Mouse (Mus musculus) adrenal gland, postnatal 36 days (tissue): ENCODE measurements around the gene 9330161L09Rik. TPM values are rescaled to one million over a fixed set of nuclear protein-coding genes. Genes with fewer than 3 reads are reported as not detected.

Source experiments
- DNase-seq, 2 experiments: peaks; one replicate each; pipeline ENCODE4 v3.0.0; 2021; ENCODE audit warnings: mixed read lengths in 1 of 2
- total RNA-seq, 2 experiments: library from RNA; stranded (reverse); gene quantifications; 2 replicates each; pipeline ENCODE4 v1.2.3; 2021

Gene 9330161L09Rik
- total RNA-seq, 2 experiments from 2014 or later: 1.5 to 1.7 TPM

DNA sequence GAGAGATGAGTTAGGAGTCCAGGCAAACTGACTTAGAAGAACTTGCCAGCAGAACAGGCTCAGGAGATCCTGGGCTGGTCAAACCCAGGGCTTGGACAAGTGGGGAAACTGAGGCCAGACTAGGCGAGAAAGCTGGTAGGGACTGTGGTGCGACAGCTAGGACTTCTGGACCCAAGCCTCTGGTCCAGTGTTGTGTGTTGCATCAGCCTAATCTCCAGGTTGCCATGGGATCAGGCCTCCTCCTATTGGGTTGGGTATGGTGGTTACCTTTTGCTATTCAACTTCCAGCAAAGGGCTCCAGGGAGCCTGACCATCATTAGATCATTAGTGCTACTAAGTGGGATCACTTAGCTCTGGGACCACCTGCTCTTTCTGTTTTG is 18.3 kb downstream of the 9330161L09Rik start:
- DNase-seq: no peak

DNA sequence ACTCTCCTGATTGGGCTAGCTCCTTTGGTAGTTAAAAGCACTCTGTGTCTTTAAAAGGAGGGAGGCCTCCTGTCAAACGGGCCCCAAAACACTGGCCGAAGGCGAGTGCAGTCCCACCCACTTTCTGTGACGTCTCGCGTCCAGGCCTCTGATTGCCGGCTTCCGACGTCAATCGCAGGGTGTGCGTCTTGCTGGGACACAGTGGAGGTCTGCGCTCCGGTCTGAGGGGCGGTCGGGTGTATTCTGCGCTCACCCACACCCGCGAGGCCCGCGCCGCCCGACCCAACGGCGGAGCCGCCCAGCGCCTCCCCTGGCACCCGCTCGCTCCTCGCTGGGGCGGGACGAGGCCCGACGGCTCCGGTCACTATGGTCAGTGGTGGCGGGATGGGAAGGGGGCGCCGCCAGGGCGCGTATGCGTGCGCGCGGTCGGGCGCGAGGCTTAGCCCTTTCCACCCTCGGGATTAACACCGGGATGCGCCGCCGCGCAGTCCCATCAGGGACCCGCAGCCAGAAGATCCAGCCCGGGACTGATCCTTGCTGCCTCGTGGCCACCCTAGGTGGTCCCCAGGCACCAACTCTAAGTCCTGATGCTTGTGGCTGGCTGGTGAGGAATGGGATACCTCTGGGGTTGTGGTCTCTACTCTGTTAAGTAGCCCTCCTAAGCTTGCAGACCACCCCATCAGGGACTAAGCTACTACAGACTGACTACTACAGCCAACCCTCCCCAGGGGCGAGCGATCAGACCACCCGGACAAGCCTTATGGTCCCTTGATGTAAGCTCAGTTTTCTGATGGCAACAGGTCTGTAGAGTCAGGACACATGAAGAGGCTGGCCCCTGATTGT is 18.9 kb downstream of the 9330161L09Rik start, which contains the start of gene Otub2:
Gene Otub2, plus strand, starts transcription at position 178 of the 843 bp plus-strand sequence.
- DNase-seq: peak; percentile 97

DNA sequence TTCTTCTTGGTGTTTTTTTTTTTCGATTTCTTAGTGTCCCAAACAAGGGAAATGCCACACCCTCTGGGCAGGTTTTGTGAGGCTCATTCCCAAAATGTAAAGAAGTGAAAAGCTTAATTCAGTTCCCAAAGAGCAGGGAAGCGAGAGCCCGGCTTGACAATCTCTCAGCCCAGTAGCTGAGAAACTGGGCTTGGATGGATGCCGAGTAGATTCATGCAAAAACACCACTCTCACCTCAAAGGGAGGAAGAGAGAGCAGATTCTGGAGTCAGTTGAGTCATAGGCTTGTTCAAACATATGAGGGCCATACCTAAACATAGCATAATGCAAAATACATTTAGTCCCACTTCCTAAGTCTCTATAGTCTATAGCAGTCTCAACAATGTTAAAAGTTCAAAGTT is 27.4 kb downstream of the 9330161L09Rik start:
- no peak for DNase-seq

DNA sequence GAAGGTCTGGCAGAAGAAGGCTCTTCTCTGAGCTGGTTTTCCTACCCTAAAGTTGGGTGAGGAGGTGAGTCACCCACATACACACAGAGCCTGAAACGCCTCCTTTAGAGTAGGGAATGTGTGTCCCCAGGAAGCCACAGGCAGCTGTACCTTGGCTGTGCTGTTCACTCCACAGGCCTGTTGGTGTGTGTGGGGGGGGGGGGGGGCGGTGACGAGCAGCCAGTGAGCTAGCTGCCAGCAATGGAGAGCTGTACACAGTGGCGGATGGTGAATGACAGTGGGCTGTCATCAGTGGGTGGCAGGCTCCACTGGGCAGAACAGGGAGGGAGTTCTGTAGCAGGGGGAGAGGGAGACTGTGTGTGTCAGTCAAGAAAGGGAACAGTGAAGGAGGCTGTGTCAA is 30.8 kb downstream of the 9330161L09Rik start:
- DNase-seq: no peak

DNA sequence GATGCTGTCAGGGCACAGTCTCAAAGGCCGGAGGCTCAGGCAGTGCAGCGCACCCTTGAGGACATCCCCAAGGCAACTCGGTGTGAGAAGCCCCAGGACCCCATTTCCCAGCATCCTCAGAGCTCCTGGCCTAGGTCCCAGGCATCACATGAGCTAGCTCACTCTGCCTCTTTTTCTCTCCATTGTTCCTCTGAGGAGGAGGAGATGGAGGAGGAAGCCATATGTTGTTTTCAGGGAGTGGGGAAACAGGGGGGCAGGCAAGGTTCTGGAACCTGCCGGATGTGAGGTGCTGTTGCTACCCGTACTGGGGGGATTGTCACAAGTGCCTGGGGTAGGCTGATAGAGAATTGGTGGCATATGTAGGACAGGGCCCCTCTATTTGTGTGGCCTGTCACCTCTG is 31.5 kb downstream of the 9330161L09Rik start:
- no peak for DNase-seq

DNA sequence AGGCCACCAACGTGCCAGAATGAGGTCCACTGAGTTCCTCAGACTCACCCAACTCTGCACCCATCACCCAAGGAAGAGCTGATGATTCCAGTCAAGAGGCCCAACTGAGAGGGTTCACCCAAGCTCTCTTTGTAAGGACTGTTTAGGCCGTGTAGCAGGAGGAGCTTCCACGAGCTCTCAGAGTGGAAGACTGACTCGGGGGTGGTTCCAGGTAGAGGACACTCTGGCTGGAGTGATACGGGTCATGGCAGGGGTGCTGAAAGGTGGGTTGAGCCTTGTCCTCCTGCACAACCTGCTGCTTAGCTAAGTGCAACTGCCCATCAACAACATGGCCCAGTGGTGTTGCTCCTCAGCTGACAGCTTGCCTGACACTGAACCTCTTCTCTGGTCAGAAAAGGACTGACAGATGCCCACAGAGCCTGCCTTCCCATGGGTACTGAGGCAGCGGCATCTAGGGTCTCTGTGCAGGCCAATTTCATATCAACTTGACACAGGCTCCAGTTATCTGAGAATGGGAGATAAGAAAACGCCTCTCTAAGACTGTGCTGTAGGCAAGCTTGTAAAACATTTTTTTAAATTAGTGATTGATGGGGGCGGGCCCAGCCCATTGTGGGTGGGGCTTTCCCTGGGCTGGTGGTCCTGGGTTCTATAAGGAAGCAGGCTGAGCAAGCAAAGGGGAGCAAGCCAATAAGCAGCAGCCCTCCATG is 33.9 kb downstream of the 9330161L09Rik start:
- DNase-seq: no peak

DNA sequence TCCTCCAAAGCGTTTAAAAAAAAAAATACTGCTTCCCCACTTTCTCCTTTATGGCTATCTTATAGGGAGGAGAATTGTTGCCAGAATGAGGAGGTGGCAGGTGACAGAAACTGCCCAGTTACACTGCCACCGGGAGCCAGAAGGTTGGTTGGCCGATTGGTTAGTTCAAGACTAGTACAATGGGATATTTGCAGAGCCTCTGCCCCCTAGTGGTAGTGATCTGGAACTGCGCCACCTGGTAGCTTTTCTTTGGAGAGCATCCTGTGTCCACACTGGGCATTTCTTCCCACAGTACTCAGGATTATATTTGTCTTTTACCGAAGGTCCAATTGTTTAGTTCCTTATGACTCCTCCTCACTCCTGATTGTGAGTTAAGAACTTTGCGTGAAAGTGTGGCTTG is 35.9 kb downstream of the 9330161L09Rik start:
- peak; percentile 65 to 72 for DNase-seq

DNA sequence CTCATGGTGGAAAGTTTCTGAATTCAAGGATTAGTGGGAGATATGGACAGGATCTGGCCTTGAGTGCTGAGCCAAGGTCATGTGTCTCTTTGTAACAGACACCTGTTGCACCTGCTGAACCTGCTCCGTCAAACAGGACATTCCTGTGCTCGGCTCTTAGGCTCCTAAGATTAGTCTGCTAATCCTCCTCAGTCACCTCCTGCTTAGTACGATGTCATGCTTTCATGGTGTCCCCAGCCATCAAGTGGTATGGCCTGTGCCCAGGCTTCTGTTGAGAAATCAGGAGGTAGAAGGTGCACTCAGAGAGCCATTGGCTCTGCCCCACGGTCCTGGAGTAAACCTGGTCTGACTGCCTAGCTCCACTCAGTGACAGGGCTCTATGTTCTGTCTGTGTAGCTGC is 36.8 kb downstream of the 9330161L09Rik start:
- no peak for DNase-seq

DNA sequence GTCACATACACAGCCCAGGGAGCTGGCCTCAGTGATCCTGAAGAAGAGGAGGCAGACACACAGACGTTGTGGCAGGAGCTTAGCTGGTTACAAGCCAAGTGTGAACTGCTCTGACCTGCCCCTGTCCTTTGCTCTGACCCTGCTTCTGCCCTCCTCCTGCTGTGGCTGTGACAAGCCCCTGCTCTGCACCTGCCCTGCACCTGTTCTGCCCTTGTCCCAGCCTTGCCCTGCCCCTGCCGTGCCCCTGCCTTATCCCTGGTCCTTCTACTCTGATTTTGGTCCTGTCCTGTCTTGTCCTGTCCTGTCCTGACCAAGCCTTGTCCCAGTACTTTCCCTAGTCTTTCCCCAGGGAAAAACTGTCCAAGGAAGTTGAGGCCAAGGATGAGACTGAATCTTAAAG is 38.8 kb downstream of the 9330161L09Rik start:
- no peak for DNase-seq

DNA sequence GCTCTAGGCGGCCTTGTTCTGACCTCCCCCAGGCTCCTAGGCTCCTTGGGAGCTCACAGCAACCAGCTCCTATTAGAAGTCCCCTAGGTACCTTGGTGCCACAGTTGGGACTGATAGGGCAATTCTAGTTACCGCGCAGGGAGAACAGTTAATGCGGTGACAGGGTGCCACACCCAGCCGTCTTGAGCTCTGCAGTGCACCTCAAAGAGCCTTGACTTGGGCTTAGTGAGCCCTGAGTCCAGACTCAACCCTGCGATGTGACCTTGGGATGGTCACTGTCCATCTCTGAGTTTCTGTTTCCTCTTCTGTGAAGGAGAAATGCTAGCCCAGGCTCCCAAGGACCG is 39.3 kb downstream of the 9330161L09Rik start:
- DNase-seq: no peak

DNA sequence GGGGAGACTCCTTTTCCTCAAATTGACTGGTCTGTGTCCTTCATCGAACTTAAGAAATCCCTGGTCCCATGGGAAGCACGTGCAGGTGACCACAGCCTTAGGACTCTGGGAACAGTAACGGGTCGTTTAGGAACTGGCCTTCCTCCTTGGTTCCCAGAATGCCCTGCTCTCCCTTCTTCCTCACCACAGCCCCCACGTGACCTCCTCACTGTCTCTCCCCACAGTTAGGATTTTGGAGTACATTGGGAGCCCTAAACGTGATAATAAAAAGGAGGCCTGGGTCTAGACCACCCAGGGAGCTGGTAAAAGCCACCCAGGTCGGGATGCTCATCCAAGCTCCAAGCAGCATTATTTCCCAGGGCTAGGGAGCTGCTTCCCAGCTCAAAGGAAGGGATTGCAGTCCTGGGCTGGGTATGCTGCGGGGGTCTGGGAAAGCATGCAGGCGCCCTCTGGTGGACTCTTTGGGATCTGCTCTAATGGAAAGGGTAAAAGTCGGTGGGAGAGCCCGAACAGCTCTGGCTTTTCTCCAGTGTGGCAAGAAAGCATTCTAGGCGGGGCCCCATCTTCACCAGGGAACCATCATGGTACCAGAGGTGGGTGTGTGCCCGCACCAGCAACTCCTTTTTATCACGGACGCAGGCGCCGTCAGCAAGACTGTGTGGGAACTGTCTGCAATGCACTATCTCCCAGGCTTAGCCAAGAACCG is 39.8 kb downstream of the 9330161L09Rik start:
- DNase-seq: peak; percentile 67 to 79

DNA sequence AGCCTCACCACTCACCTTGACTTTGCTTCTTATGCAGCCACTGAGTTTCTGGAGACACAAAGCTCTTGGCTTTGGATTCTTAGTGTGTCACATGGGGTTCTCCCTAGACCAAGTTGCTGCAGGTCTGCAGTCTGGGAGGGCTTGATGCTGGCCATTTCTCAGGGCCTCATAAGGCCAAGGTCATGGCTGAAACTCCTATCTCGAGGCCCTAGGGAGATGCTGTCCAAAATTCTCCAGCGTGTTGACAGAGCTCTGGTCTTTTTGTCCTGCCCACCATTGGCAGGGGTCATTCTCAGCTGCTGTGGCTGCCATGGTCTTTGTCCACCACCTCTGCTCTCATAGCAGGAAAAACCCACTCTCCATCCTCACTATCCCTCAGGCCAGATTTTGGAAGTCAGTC is 40.4 kb downstream of the 9330161L09Rik start:
- DNase-seq: no peak

DNA sequence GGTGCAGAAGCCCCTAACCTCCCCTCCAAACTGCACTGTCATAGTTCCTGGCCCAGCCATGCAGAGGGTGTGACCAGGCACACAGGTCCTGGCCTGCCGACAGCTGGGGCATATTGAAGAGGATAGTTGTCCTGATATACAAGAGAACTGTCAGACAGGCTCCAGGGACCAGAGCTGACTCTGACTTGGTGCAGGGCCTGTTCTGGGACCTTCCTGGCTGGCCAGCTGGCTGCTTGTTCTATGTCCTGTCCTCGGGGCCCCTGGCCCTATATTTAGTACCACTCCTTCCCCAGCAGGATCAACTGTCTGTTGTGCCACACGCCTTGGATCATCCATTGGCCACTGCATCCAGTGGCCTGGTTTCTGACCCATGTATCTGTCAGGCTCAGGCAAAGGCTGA is 45.3 kb downstream of the 9330161L09Rik start:
- no peak for DNase-seq

DNA sequence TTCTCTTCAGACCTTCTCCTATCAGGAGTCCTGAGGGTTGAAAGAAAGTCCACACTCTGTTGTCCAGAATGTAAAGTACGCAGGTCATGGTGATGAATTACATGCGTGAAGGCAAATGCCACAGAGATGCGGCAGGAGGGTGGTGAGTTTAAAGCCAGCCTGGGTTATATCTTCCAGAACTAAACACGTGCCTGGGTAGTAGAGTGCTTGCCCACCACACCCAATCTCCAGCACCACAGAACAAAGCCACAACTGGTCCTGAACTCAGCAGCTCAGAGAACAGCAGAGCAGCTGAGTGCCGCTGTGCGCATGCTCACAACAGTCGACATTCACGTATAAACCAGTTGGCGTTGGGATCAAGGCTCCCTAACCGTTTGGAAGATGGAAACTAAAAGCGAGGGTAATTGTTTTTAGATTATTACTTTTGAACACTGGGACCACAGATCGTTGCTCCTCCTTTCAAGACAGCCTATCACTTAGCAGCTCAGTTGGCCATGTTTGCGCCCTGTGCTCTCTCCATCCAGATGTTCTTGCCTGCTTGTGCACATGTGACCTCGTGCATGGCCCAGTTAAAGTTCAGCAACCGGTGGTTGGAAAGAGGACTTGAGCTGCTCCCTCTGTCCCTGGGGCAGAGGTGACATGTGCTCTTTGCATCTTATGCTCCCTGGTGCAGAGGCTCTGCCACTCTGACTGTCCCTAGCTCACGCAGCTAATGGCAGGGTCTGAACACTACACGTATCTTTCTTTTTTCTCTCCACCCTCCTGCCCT is 45.9 kb downstream of the 9330161L09Rik start:
- DNase-seq: no peak

DNA sequence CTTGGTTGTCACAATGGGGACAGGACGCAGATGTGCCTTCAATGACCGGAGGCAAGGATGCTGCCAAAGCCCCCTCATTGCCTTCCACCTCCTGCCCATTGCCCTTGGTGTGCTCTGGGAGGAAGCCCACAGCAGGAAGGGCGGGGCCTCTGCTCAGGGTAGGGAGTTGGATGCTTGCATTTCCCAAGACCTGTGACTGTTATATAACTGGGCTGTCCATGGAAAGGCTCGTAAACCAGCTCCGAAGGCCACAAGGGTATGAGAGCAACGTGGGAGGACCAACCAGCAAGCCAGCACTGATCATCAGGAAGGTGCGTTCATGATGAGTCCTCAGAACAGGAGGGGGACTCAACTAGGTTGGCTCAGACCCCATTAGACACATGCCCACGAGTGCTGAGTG is 46.8 kb downstream of the 9330161L09Rik start:
- no peak for DNase-seq

DNA sequence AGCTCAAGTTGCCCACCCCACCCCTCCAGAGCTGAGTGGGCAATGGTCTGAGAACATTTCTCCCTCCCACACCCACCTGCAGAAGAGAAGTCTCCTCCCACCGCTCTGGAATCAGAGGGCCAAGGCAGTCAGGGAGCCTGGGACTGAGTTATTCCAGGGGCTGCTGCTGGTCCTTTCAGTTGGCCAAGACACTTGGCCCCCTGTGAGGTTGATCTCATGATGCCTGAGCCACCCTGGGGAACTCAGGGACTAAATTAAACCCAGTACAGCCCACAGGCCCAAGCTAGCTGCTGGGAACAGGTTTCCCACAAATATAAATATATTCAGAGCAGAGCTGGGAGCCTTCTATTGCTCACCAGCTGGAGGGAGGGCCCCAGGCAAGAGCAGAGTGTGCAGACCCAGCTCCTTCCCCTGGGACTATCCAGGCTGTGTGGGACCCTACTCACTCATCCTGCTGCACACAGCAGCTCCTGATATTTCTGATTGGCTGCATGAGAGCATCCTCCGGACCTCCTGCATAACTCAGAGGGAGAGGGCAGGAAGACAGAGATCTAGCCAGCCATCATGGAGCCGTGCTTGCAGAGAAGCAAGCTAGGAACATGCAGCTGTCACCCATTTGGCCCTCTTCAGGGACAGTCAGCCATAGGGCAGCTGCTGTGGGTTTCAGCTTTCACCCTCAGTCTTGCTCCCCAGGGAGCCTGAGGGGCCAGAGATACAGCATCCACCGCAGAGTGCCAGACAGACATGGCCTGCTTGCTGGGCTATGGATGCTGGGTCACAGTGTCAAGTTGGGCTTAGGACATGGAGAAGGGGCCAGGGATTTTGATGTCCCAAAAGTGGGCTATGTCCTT is 48.4 kb downstream of the 9330161L09Rik start:
- no peak for DNase-seq

DNA sequence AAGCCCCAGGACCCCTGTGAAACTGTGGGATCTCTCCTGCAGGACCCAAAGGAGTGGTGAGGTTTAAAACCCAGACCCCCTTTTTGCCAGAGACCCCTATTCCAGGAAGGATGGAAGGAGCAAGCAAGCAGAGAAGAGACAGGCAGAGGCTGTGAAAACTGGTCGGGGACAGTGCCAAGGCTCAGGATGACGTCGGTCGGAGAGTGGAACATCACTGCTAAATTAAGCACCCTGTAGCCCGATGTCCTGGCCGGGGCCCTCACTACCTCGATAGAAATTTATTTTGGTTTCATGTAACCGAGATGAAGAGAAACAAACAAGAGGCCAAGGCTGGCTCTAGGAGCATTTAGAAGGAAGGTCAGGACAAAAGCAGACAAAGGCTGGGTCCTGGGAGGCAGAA is 49.4 kb downstream of the 9330161L09Rik start:
- peak in 1 of 2 experiments; percentile 42 for DNase-seq
